Mouse (Mus musculus) urinary bladder, postnatal 14 days (tissue): ENCODE measurements around the gene Nradd.

Source experiments
- DNase-seq: peaks from one replicate; pipeline ENCODE4 v3.0.0; 2021; ENCODE audit warnings: low spot score

The Nradd gene

GRCm38 (mm10) chr9:110611471-110611870 lies 12.8 kb downstream of the Nradd start:
- DNase-seq: no peak

DNA sequence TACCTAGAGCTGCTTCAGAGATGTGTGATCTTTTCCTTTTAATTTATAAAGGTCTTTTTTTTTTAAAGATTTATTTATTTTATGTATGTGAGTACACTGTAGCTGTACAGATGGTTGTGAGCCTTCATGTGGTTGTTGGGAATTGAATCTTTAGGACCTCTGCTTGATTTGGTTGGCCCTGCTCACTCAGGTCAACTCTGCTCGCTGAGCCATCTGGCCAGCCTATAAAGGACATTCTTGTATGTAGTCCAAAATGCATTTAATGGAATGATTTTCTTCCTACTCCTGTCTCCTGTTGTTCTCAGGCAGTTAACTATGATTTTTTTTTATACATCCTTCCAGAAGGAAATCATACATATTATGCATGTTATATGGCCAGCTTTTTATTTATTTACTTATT lies 40.7 kb downstream of the Nradd start:
- DNase-seq: no peak

DNA sequence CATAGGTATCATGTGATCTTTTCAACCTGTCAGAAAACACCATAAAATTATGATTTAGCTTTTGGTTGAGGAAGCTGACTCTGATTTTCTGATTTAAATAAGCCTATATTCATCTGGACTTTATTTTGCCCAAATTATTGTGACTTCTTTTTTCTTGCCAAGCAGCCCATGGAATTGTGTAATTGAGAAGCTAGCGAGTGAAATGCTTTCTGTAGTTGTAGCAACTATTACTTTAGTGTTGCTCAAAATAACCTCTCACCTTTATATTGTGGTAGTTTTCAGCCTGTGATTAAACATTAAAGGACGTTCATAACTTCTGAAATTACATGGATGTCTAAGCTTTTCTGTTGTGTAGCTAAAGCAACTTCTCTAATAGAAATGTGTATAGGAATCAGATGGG lies 42.1 kb downstream of the Nradd start:
- no peak for DNase-seq
